Mouse (Mus musculus): ENCODE results near the gene Prpf8.

GRCm38 (mm10) chr11:75530325-75530724 lies 43.7 kb downstream of the Prpf8 start:
- no peak for TF ChIP-seq POLR2A (IDR thresholded peaks at IDR 0.05; ENCODE audit: insufficient read depth, low read depth, low read length)
- peak; percentile 87 for TF ChIP-seq CTCF (IDR thresholded peaks at IDR 0.05; ENCODE audit: insufficient read depth, low read depth, low read length)

Measured in olfactory bulb, adult 2 months (tissue).